Mouse (Mus musculus) liver, adult 2 months (tissue): ENCODE measurements around the gene Adamts14.

Source experiments
- CTCF ChIP-seq: fragments of 200-500 bp; IDR thresholded peaks from 2 replicates; pipeline ENCODE4 v1.5.1; 2011; ENCODE audit warnings: low read depth, low read length, control low read depth
- POLR2A ChIP-seq: fragments of 200-500 bp; IDR thresholded peaks from 2 replicates; pipeline ENCODE4 v1.6.1; 2011; ENCODE audit warnings: low read length, control low read depth; ENCODE audit not compliant: insufficient read depth; ENCODE audit errors: extremely low read depth

GRCm38 (mm10) chr10:61296713-61297445 lies 23.6 kb upstream of the Adamts14 start:
- TF ChIP-seq CTCF (no peak), POLR2A (no peak)
